Mouse (Mus musculus): ENCODE results near the gene Cd53. TPM values are rescaled to one million over a fixed set of nuclear protein-coding genes. Genes with fewer than 3 reads are reported as not detected.

Cd53 gene
- polyA plus RNA-seq, 1 experiment from 2014 or later: 29.8 TPM

GRCm38 (mm10) chr3:106722028-106722945 lies 67.7 kb downstream of the Cd53 start:
- peak overlapping the region; percentile 82 for H3K4me2 ChIP-seq
- H3K4me1 ChIP-seq (replicated peaks): peaks cover 7% of the 10 kb centered on the region; the same call in 1 of the 2 replicates
- peak overlapping the region; percentile 89 for H3K27ac ChIP-seq (replicated peaks)
- peak; percentile 84 for ATAC-seq (ENCODE audit: insufficient read depth)
- H3K9me3 ChIP-seq (replicated peaks): no peaks in the 10 kb centered on the region
- peak overlapping the region; percentile 72 for H3K4me3 ChIP-seq (replicated peaks)
- no peaks in the 10 kb centered on the region for H3K36me3 ChIP-seq (replicated peaks)
- H3K9ac ChIP-seq: peak overlapping the region; percentile 58
- no peaks in the 10 kb centered on the region for H3K27me3 ChIP-seq
- 1% methylated on average over 33 of the region's 33 CpGs for WGBS (ENCODE audit: insufficient replicate concordance)

GRCm38 (mm10) chr3:106721397-106722027 lies 68.4 kb downstream of the Cd53 start:
- H3K9me3 ChIP-seq (replicated peaks): no peaks in the 10 kb centered on the region
- peaks cover 7% of the 10 kb centered on the region; the same call in 1 of the 2 replicates for H3K4me1 ChIP-seq (replicated peaks)
- peak overlapping the region; percentile 72 for H3K4me3 ChIP-seq (replicated peaks)
- peak; percentile 95 for ATAC-seq (ENCODE audit: insufficient read depth)
- no peaks in the 10 kb centered on the region for H3K36me3 ChIP-seq (replicated peaks)
- H3K4me2 ChIP-seq: peak overlapping the region; percentile 82
- H3K9ac ChIP-seq: peak overlapping the region; percentile 58
- WGBS (ENCODE audit: insufficient replicate concordance): 1% methylated on average over 31 of the region's 31 CpGs
- peak overlapping the region; percentile 89 for H3K27ac ChIP-seq (replicated peaks)
- H3K27me3 ChIP-seq: no peaks in the 10 kb centered on the region

Other genes starting within 250 kb of the Cd53 start
- gene Dram2, start 242.4 kb downstream of the Cd53 start, polyA plus RNA-seq (2015; fragmentation: Nextera tagmentation; extraction: Ambion mirVana): 32.1 TPM in 2 replicates
- gene Cept1, start 242.3 kb downstream of the Cd53 start, polyA plus RNA-seq (2015; fragmentation: Nextera tagmentation; extraction: Ambion mirVana): 29.6 and 31.1 TPM in 2 replicates
- gene Lrif1, start 105.2 kb downstream of the Cd53 start, polyA plus RNA-seq (2015; fragmentation: Nextera tagmentation; extraction: Ambion mirVana): 3.4 and 3.8 TPM in 2 replicates
- gene Olfr266, start 36.1 kb upstream of the Cd53 start, polyA plus RNA-seq (2015; fragmentation: Nextera tagmentation; extraction: Ambion mirVana): not detected in 2 replicates
- 1.1 and 1.2 TPM in 2 replicates for gene Kcna3, start 246.0 kb upstream of the Cd53 start, polyA plus RNA-seq (2015; fragmentation: Nextera tagmentation; extraction: Ambion mirVana)

All from liver, embryonic 15.5 days (tissue).